Mouse (Mus musculus) liver, embryonic 16.5 days (tissue): ENCODE results near the gene H2-Ab1. TPM values are rescaled to one million over a fixed set of nuclear protein-coding genes. Genes with fewer than 3 reads are reported as not detected.

ENCODE experiments used
- ATAC-seq: fragments of 200-750 bp; cut with Nextera tagmentation; 2 replicates; pipeline ENCODE4 v1.8.0; 2017; ENCODE audit warnings: low read depth, mild to moderate bottlenecking, moderate number of reproducible peaks, moderate library complexity
- H3K27ac ChIP-seq: fragments of 300-500 bp; sonication (generic); 2 replicates; pipeline ENCODE4 v1.5.1; 2014; ENCODE audit warnings: mild to moderate bottlenecking, low read length
- H3K27me3 ChIP-seq: fragments of 300-500 bp; sonication (generic); 2 replicates; pipeline ENCODE4 v1.6.1; 2014; ENCODE audit warnings: low read depth, low read length, mixed read lengths; ENCODE audit not compliant: control insufficient read depth, insufficient read depth
- H3K36me3 ChIP-seq: fragments of 300-500 bp; sonication (generic); 2 replicates; pipeline ENCODE4 v1.6.1; 2014; ENCODE audit warnings: mild to moderate bottlenecking; ENCODE audit not compliant: control insufficient read depth, insufficient read depth
- H3K4me1 ChIP-seq: fragments of 300-500 bp; sonication (generic); 2 replicates; pipeline ENCODE4 v1.6.1; 2014; ENCODE audit warnings: low read depth, low read length, mixed read lengths; ENCODE audit not compliant: control insufficient read depth
- H3K4me2 ChIP-seq: fragments of 300-500 bp; sonication (generic); 2 replicates; pipeline ENCODE4 v1.6.1; 2014; ENCODE audit warnings: low read depth, low read length, mixed read lengths
- H3K4me3 ChIP-seq: fragments of 300-500 bp; sonication (generic); 2 replicates; pipeline ENCODE4 v1.5.1; 2014; ENCODE audit warnings: low read depth, mild to moderate bottlenecking, low read length
- H3K9ac ChIP-seq: fragments of 300-500 bp; sonication (generic); 2 replicates; pipeline ENCODE4 v1.6.1; 2014; ENCODE audit warnings: low read depth, low read length
- H3K9me3 ChIP-seq: fragments of 300-500 bp; sonication (generic); replicated peaks from 2 replicates; pipeline ENCODE4 v1.6.1; 2016; ENCODE audit warnings: low read length; ENCODE audit not compliant: control insufficient read depth
- WGBS: fragments of 180-500 bp; shearing (Covaris S2); extraction: QIAGEN DNeasy Blood & Tissue Kit; methylation state at CpG from one replicate; pipeline ENCODE4 v1.1.7; 2014; ENCODE audit not compliant: insufficient replicate concordance; 5-methylcytosine and 5-hydroxymethylcytosine counted together
- polyA plus RNA-seq: library from polyadenylated mRNA; unstranded; fragments of >200 nt; fragmentation: Nextera tagmentation; extraction: Ambion mirVana; gene quantifications from 2 replicates; pipeline ENCODE4 v1.2.1, GENCODE M21; 2015

Gene H2-Ab1
- polyA plus RNA-seq, 1 experiment from 2014 or later, result 12.0 TPM

DNA sequence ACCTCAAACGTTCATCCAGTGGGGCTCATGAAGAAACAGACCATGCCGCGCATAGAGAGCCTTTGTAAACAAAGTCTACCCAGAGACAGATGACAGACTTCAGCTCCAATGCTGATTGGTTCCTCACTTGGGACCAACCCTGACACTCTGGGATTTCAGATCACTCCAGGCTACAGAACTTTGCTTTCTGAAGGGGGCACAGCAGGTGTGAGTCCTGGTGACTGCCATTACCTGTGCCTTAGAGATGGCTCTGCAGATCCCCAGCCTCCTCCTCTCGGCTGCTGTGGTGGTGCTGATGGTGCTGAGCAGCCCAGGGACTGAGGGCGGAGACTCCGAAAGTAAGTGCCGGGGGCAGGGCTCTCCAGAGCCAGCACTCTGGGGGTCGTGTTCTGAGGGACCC, 5.6 kb downstream of the H2-Ab1 start:
- WGBS, result under 1% methylated on average over 8 of the region's 8 CpGs
- H3K4me2 ChIP-seq, result peak overlapping the region; percentile 63
- no peaks in the 10 kb centered on the region for H3K9me3 ChIP-seq
- peaks cover 3% of the 10 kb centered on the region for H3K4me1 ChIP-seq
- peaks cover 28% of the 10 kb centered on the region for H3K27me3 ChIP-seq
- H3K9ac ChIP-seq, result no peak overlapping the region; the same call in 1 of the 2 replicates
- no peak overlapping the region for H3K27ac ChIP-seq
- peak overlapping the region; percentile 54 for H3K4me3 ChIP-seq
- peak; percentile 66 for ATAC-seq
- no peaks in the 10 kb centered on the region for H3K36me3 ChIP-seq

DNA sequence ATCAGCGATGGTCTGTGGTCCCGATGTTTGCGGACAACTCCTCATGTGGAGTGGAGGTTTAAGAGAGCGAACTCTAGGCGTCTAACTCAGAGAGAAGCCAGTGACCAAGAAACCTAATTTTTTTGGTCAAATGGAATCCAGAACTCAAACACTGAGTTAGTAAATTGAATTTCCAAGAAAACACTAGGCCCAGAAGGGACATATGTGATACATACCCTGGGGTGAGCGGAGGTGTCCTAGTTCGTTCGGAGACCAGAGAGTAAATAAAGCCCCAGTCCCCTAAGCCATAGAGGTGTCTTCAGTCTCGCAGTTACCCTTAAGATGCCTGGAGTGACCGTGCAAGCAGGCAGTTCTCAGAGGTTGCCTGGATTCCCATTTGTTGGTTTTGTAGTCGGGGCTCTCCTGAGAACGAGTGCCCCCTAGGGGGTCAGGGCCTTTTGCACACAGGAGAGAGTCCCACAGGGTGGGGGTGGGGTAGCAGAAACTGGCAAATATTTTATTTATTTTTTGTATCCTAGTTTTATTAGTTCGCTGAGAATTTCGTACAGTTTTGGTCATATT, 6.4 kb downstream of the H2-Ab1 start:
- Histone ChIP-seq H3K9ac (no peak overlapping the region), H3K4me2 (peak overlapping the region; percentile 63), H3K27me3 (peaks cover 28% of the 10 kb centered on the region), H3K4me3 (peak overlapping the region; percentile 54), H3K27ac (no peak overlapping the region), H3K9me3 (no peaks in the 10 kb centered on the region), H3K4me1 (peaks cover 3% of the 10 kb centered on the region), H3K36me3 (no peaks in the 10 kb centered on the region)
- 4% methylated on average over 14 of the region's 14 CpGs for WGBS
- ATAC-seq, result no peak

DNA sequence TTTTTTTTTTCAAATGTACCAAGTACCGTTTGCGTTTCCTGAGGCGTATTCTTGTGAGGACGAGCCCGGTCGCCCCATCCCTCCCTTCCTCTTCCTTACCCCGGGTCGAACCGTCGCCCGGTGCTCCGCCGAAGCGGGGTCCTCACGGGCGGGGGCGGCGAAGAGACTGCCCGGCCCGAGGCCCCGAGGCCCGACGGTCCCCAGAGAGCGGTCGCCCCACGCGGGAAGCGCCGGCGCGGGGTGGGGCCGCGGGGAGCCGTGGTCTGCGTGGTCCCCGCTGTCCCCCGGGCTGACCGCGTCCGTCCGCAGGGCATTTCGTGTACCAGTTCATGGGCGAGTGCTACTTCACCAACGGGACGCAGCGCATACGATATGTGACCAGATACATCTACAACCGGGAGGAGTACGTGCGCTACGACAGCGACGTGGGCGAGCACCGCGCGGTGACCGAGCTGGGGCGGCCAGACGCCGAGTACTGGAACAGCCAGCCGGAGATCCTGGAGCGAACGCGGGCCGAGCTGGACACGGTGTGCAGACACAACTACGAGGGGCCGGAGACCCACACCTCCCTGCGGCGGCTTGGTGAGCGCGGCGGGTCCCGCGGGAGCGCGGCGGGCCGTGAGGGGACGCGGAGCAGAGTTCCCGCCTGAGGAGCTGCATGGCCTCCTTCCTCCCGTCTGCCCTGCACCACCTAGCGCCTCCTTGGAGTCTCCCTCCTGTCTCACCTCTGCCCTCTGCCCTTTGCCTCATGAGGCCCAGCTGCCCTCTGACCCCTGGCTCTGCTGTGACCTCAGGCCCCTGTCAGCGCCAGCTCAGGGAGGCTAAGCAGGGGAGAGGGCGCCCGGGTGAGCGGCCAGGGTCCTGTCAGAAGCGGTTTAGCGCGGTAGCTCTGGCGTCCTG, 7.2 kb downstream of the H2-Ab1 start:
- Histone ChIP-seq H3K27ac (no peak overlapping the region), H3K27me3 (peaks cover 28% of the 10 kb centered on the region), H3K9me3 (no peaks in the 10 kb centered on the region), H3K4me2 (peak overlapping the region; percentile 63), H3K4me3 (peak overlapping the region; percentile 54), H3K9ac (peak overlapping the region; percentile 43; the same call in 1 of the 2 replicates), H3K4me1 (peaks cover 3% of the 10 kb centered on the region), H3K36me3 (no peaks in the 10 kb centered on the region)
- peak; percentile 59 for ATAC-seq
- WGBS, result under 1% methylated on average over 91 of the region's 93 CpGs

GRCm38 (mm10) chr17:34268262-34268661, 10.8 kb downstream of the H2-Ab1 start:
- Histone ChIP-seq H3K36me3 (no peaks in the 10 kb centered on the region), H3K4me1 (peaks cover 3% of the 10 kb centered on the region), H3K9ac (no peak overlapping the region), H3K27me3 (peaks cover 23% of the 10 kb centered on the region), H3K9me3 (no peaks in the 10 kb centered on the region), H3K4me2 (no peak overlapping the region), H3K27ac (no peak overlapping the region), H3K4me3 (no peak overlapping the region)
- no peak for ATAC-seq
- WGBS, result 48% methylated on average over 2 of the region's 2 CpGs

DNA sequence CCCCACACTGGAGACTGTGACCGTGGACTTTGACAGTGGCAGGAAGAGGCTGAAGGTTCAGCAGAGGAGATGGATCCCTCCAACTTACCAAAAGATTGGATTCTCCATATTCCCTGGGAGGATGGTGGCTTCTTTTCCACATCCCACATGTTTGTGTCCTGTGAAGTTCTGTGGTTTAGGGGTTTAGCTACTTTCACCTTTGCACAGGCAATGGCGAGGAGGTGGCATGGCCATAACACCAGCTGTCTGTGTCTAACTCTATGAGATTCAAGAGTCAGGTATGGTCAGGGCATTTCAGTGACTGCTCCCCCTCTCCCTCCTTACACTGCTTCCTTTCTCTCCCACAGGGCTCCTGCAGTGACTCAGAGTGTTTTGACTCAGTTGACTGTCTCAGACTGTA, 11.3 kb downstream of the H2-Ab1 start:
- 67% methylated on average over 2 of the region's 2 CpGs for WGBS
- peaks cover 18% of the 10 kb centered on the region for H3K27me3 ChIP-seq
- no peaks in the 10 kb centered on the region for H3K36me3 ChIP-seq
- H3K27ac ChIP-seq, result no peak overlapping the region
- H3K4me1 ChIP-seq, result peaks cover 3% of the 10 kb centered on the region
- no peak overlapping the region for H3K4me3 ChIP-seq
- no peak overlapping the region for H3K9ac ChIP-seq
- no peak for ATAC-seq
- H3K4me2 ChIP-seq, result no peak overlapping the region
- no peaks in the 10 kb centered on the region for H3K9me3 ChIP-seq

- Histone ChIP-seq H3K4me1 (peaks cover 3% of the 10 kb centered on the region; the same call in 1 of the 2 replicates), H3K36me3 (no peaks in the 10 kb centered on the region), H3K27ac (no peak overlapping the region), H3K27me3 (peaks cover 8% of the 10 kb centered on the region), H3K4me2 (no peak overlapping the region), H3K9ac (no peak overlapping the region), H3K4me3 (no peak overlapping the region), H3K9me3 (no peaks in the 10 kb centered on the region)
- 56% methylated on average over 4 of the region's 4 CpGs for WGBS
- ATAC-seq, result no peak
Observed at GRCm38 (mm10) chr17:34269817-34270216, 12.3 kb downstream of the H2-Ab1 start.

- peaks cover 4% of the 10 kb centered on the region for H3K27me3 ChIP-seq
- no peaks in the 10 kb centered on the region for H3K4me1 ChIP-seq
- no peak overlapping the region for H3K4me2 ChIP-seq
- no peak overlapping the region for H3K9ac ChIP-seq
- no peak overlapping the region for H3K27ac ChIP-seq
- no peaks in the 10 kb centered on the region for H3K9me3 ChIP-seq
- no peak for ATAC-seq
- H3K36me3 ChIP-seq, result no peaks in the 10 kb centered on the region
- H3K4me3 ChIP-seq, result no peak overlapping the region
- WGBS, result 77% methylated on average over 2 of the region's 2 CpGs
Observed at GRCm38 (mm10) chr17:34270230-34270629, 12.7 kb downstream of the H2-Ab1 start.

GRCm38 (mm10) chr17:34270940-34271339, 13.5 kb downstream of the H2-Ab1 start:
- Histone ChIP-seq H3K4me1 (no peaks in the 10 kb centered on the region), H3K9me3 (no peaks in the 10 kb centered on the region), H3K4me2 (no peak overlapping the region), H3K27ac (no peak overlapping the region), H3K36me3 (no peaks in the 10 kb centered on the region), H3K4me3 (no peak overlapping the region), H3K27me3 (no peaks in the 10 kb centered on the region), H3K9ac (no peak overlapping the region)
- ATAC-seq, result no peak
- WGBS, result 56% methylated on average over 2 of the region's 2 CpGs

DNA sequence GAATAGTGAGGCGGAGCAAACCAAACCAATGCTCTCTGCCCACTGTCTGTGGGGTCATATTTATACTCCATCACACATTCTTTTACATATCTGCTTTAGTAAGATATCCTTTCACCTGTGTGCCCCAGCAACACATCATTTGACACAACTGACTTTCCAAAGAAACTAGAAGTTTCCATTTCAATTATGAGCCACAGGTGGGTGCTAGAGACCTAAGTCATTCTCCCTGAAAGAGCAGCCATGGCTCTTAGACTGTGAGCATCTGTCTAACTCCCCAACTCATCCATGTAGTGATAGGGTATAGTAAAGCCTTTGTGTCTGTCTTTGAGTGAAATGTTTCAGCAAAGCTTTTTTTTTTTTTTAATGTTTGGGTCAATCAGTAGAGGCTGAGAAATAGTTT, 14.6 kb downstream of the H2-Ab1 start:
- H3K9ac ChIP-seq, result no peak overlapping the region
- ATAC-seq, result no peak
- H3K9me3 ChIP-seq, result no peaks in the 10 kb centered on the region
- no peaks in the 10 kb centered on the region for H3K4me1 ChIP-seq
- H3K27me3 ChIP-seq, result no peaks in the 10 kb centered on the region
- H3K4me3 ChIP-seq, result no peak overlapping the region
- no peaks in the 10 kb centered on the region for H3K36me3 ChIP-seq
- H3K4me2 ChIP-seq, result no peak overlapping the region
- WGBS, result 74% methylated on average over 1 of the region's 1 CpGs
- H3K27ac ChIP-seq, result no peak overlapping the region
